Mouse (Mus musculus): Measurements from ENCODE around the gene Gng13. TPM values are rescaled to one million over a fixed set of nuclear protein-coding genes. Genes with fewer than 3 reads are reported as not detected.
"Not testable (repeated sequence)": the region's sequence is repeated elsewhere in the genome, so short reads cannot be mapped to it uniquely, and the experiment has no call there.

The Gng13 gene
- polyA plus RNA-seq, 1 experiment: 0.24 TPM

- TF ChIP-seq POLR2A (IDR thresholded peaks at IDR 0.05; ENCODE audit: insufficient read length, low read depth) (no peak), USF1 (IDR thresholded peaks at IDR 0.05; ENCODE audit: low read depth) (no peak), TCF3 (IDR thresholded peaks at IDR 0.05; ENCODE audit: insufficient read length, low read depth) (no peak), SRF (IDR thresholded peaks at IDR 0.05; ENCODE audit: control insufficient read depth, insufficient read length, low read depth) (no peak), E2F4 (IDR thresholded peaks at IDR 0.05; ENCODE audit: insufficient read depth) (no peak), MYOG (IDR thresholded peaks at IDR 0.05; ENCODE audit: control insufficient read depth in 1 of 3, insufficient read depth in 1 of 3, insufficient read length in 2 of 3, low read depth in 2 of 3) (no peak), POLR2AphosphoS2 (IDR thresholded peaks at IDR 0.05; ENCODE audit: insufficient read length, low read depth) (no peak), TCF12 (IDR thresholded peaks at IDR 0.05; ENCODE audit: insufficient read depth, poor library complexity, severe bottlenecking) (no peak), MAX (IDR thresholded peaks at IDR 0.05; ENCODE audit: low read depth) (no peak), MYOD1 (IDR thresholded peaks at IDR 0.05; ENCODE audit: control insufficient read depth in 1 of 3, insufficient read length in 2 of 3, low read depth in 2 of 3) (no peak), CEBPB (IDR thresholded peaks at IDR 0.05; ENCODE audit: insufficient read depth, poor library complexity, severe bottlenecking) (no peak), REST (IDR thresholded peaks at IDR 0.05; ENCODE audit: insufficient read depth, insufficient read length) (no peak)
- H3K27me3 ChIP-seq (ENCODE audit: control insufficient read depth, insufficient read depth, insufficient read length): peaks cover 19% of the 10 kb centered on the region
- H3K4me3 ChIP-seq: no peak within 1 kb of the TSS
- H3K36me3 ChIP-seq (ENCODE audit: control insufficient read depth, insufficient read depth): no peaks in the 10 kb centered on the region
- H3K4me2 ChIP-seq (ENCODE audit: low read depth): no peak within 1 kb of the TSS
- H3K79me2 ChIP-seq (ENCODE audit: control insufficient read depth, insufficient read depth): no peaks in the 10 kb centered on the region
- H3ac ChIP-seq (ENCODE audit: control insufficient read depth, insufficient read length): no peak within 1 kb of the TSS
These were observed 18.8 kb downstream of the Gng13 start, which contains the start of gene Mslnl for GRCm38 (mm10) chr17:25735745-25736144. Mslnl (plus strand) TSS chr17:25736042.

GRCm38 (mm10) chr17:25738861-25739260 lies 21.9 kb downstream of the Gng13 start:
- Histone ChIP-seq H3K27me3 (ENCODE audit: control insufficient read depth, insufficient read depth, insufficient read length) (peaks cover 24% of the 10 kb centered on the region), H3ac (ENCODE audit: control insufficient read depth, insufficient read length) (no peak overlapping the region), H3K79me2 (ENCODE audit: control insufficient read depth, insufficient read depth) (no peaks in the 10 kb centered on the region), H3K36me3 (ENCODE audit: control insufficient read depth, insufficient read depth) (no peaks in the 10 kb centered on the region), H3K4me2 (ENCODE audit: low read depth) (no peak overlapping the region), H3K4me3 (no peak overlapping the region)
- TF ChIP-seq REST (IDR thresholded peaks at IDR 0.05; ENCODE audit: insufficient read depth, insufficient read length): no peak
- TF ChIP-seq MYOD1 (IDR thresholded peaks at IDR 0.05; ENCODE audit: control insufficient read depth in 1 of 3, insufficient read length in 2 of 3, low read depth in 2 of 3): no peak
- TF ChIP-seq MAX (IDR thresholded peaks at IDR 0.05; ENCODE audit: low read depth): no peak
- no peak for TF ChIP-seq SRF (IDR thresholded peaks at IDR 0.05; ENCODE audit: control insufficient read depth, insufficient read length, low read depth)
- no peak for TF ChIP-seq USF1 (IDR thresholded peaks at IDR 0.05; ENCODE audit: low read depth)
- TF ChIP-seq TCF12 (IDR thresholded peaks at IDR 0.05; ENCODE audit: insufficient read depth, poor library complexity, severe bottlenecking): no peak
- no peak for TF ChIP-seq TCF3 (IDR thresholded peaks at IDR 0.05; ENCODE audit: insufficient read length, low read depth)
- TF ChIP-seq E2F4 (IDR thresholded peaks at IDR 0.05; ENCODE audit: insufficient read depth): no peak
- TF ChIP-seq MYOG (IDR thresholded peaks at IDR 0.05; ENCODE audit: control insufficient read depth in 1 of 3, insufficient read depth in 1 of 3, insufficient read length in 2 of 3, low read depth in 2 of 3): no peak
- TF ChIP-seq CEBPB (IDR thresholded peaks at IDR 0.05; ENCODE audit: insufficient read depth, poor library complexity, severe bottlenecking): no peak
- no peak for TF ChIP-seq POLR2A (IDR thresholded peaks at IDR 0.05; ENCODE audit: insufficient read length, low read depth)
- no peak for TF ChIP-seq POLR2AphosphoS2 (IDR thresholded peaks at IDR 0.05; ENCODE audit: insufficient read length, low read depth)

GRCm38 (mm10) chr17:25741471-25741870 lies 24.5 kb downstream of the Gng13 start:
- H3K79me2 ChIP-seq (ENCODE audit: control insufficient read depth, insufficient read depth): not testable (repeated sequence)

GRCm38 (mm10) chr17:25743831-25744230 lies 26.9 kb downstream of the Gng13 start:
- H3K4me3 ChIP-seq: no peak overlapping the region
- no peaks in the 10 kb centered on the region for H3K36me3 ChIP-seq (ENCODE audit: control insufficient read depth, insufficient read depth)
- peaks cover 13% of the 10 kb centered on the region for H3K27me3 ChIP-seq (ENCODE audit: control insufficient read depth, insufficient read depth, insufficient read length)
- TF ChIP-seq POLR2AphosphoS2 (IDR thresholded peaks at IDR 0.05; ENCODE audit: insufficient read length, low read depth) (peak; percentile 44), SRF (IDR thresholded peaks at IDR 0.05; ENCODE audit: control insufficient read depth, insufficient read length, low read depth) (no peak)
- no peak overlapping the region for H3K4me2 ChIP-seq (ENCODE audit: low read depth)
- no peaks in the 10 kb centered on the region for H3K79me2 ChIP-seq (ENCODE audit: control insufficient read depth, insufficient read depth)
- H3ac ChIP-seq (ENCODE audit: control insufficient read depth, insufficient read length): no peak overlapping the region

More at GRCm38 (mm10) chr17:25741471-25741870, 24.5 kb downstream of the Gng13 start:
- not testable (repeated sequence) for H3K4me3 ChIP-seq; H3ac ChIP-seq (ENCODE audit: control insufficient read depth, insufficient read length); H3K4me2 ChIP-seq (ENCODE audit: low read depth); H3K36me3 ChIP-seq (ENCODE audit: control insufficient read depth, insufficient read depth)
- H3K27me3 ChIP-seq (ENCODE audit: control insufficient read depth, insufficient read depth, insufficient read length): peaks cover 24% of the 10 kb centered on the region

- no peak for TF ChIP-seq SRF (IDR thresholded peaks at IDR 0.05; ENCODE audit: control insufficient read depth, insufficient read length, low read depth)
- TF ChIP-seq POLR2AphosphoS2 (IDR thresholded peaks at IDR 0.05; ENCODE audit: insufficient read length, low read depth): peak; percentile 37
- no peaks in the 10 kb centered on the region for H3K79me2 ChIP-seq (ENCODE audit: control insufficient read depth, insufficient read depth)
- H3K36me3 ChIP-seq (ENCODE audit: control insufficient read depth, insufficient read depth): no peaks in the 10 kb centered on the region
- H3ac ChIP-seq (ENCODE audit: control insufficient read depth, insufficient read length): no peak overlapping the region
- H3K4me3 ChIP-seq: no peak overlapping the region
- H3K27me3 ChIP-seq (ENCODE audit: control insufficient read depth, insufficient read depth, insufficient read length): peaks cover 8% of the 10 kb centered on the region
- no peak overlapping the region for H3K4me2 ChIP-seq (ENCODE audit: low read depth)
These were observed 27.3 kb downstream of the Gng13 start for GRCm38 (mm10) chr17:25744311-25744710.

- no peak for TF ChIP-seq POLR2A (IDR thresholded peaks at IDR 0.05; ENCODE audit: insufficient read length, low read depth)
- no peak for TF ChIP-seq POLR2AphosphoS2 (IDR thresholded peaks at IDR 0.05; ENCODE audit: insufficient read length, low read depth)
- TF ChIP-seq TCF3 (IDR thresholded peaks at IDR 0.05; ENCODE audit: insufficient read length, low read depth): no peak
- no peak for TF ChIP-seq REST (IDR thresholded peaks at IDR 0.05; ENCODE audit: insufficient read depth, insufficient read length)
- TF ChIP-seq E2F4 (IDR thresholded peaks at IDR 0.05; ENCODE audit: insufficient read depth): no peak
- TF ChIP-seq TCF12 (IDR thresholded peaks at IDR 0.05; ENCODE audit: insufficient read depth, poor library complexity, severe bottlenecking): no peak
- no peak for TF ChIP-seq MAX (IDR thresholded peaks at IDR 0.05; ENCODE audit: low read depth)
- no peak for TF ChIP-seq SRF (IDR thresholded peaks at IDR 0.05; ENCODE audit: control insufficient read depth, insufficient read length, low read depth)
- no peak for TF ChIP-seq MYOG (IDR thresholded peaks at IDR 0.05; ENCODE audit: control insufficient read depth in 1 of 3, insufficient read depth in 1 of 3, insufficient read length in 2 of 3, low read depth in 2 of 3)
- TF ChIP-seq MYOD1 (IDR thresholded peaks at IDR 0.05; ENCODE audit: control insufficient read depth in 1 of 3, insufficient read length in 2 of 3, low read depth in 2 of 3): no peak
- no peak for TF ChIP-seq USF1 (IDR thresholded peaks at IDR 0.05; ENCODE audit: low read depth)
- no peak for TF ChIP-seq CEBPB (IDR thresholded peaks at IDR 0.05; ENCODE audit: insufficient read depth, poor library complexity, severe bottlenecking)
- H3K36me3 ChIP-seq (ENCODE audit: control insufficient read depth, insufficient read depth): no peaks in the 10 kb centered on the region
- H3K4me3 ChIP-seq: no peak overlapping the region
- no peaks in the 10 kb centered on the region for H3K27me3 ChIP-seq (ENCODE audit: control insufficient read depth, insufficient read depth, insufficient read length)
- H3K4me2 ChIP-seq (ENCODE audit: low read depth): no peak overlapping the region
- no peaks in the 10 kb centered on the region for H3K79me2 ChIP-seq (ENCODE audit: control insufficient read depth, insufficient read depth)
- no peak overlapping the region for H3ac ChIP-seq (ENCODE audit: control insufficient read depth, insufficient read length)
These were observed 31.3 kb downstream of the Gng13 start for GRCm38 (mm10) chr17:25748238-25748637.

All from myocyte (in vitro differentiated cells).